Mouse (Mus musculus): ENCODE data around the gene Ggact. TPM values are rescaled to one million over a fixed set of nuclear protein-coding genes. Genes with fewer than 3 reads are reported as not detected.

Gene Ggact
- polyA plus RNA-seq, 1 experiment, result 18.1 TPM

GRCm38 (mm10) chr14:122835487-122836190, 77.9 kb downstream of the Ggact start:
- TF ChIP-seq USF1 (IDR thresholded peaks at IDR 0.05; ENCODE audit: low read depth), result no peak
- no peak for TF ChIP-seq MAX (IDR thresholded peaks at IDR 0.05)
- TF ChIP-seq FOSL1 (IDR thresholded peaks at IDR 0.05; ENCODE audit: insufficient read depth, low read length, poor library complexity, severe bottlenecking), result no peak
- Histone ChIP-seq H3K79me2 (ENCODE audit: control insufficient read depth, insufficient read depth) (no peaks in the 10 kb centered on the region), H3ac (ENCODE audit: control insufficient read depth, insufficient read length, low read depth) (no peak overlapping the region), H3K4me3 (ENCODE audit: insufficient read depth, poor library complexity, severe bottlenecking) (no peak overlapping the region), H3K36me3 (ENCODE audit: control insufficient read depth, insufficient read depth) (no peaks in the 10 kb centered on the region), H3K79me3 (ENCODE audit: low read depth) (no peaks in the 10 kb centered on the region), H3K27me3 (ENCODE audit: control insufficient read depth, insufficient read depth, insufficient read length) (no peaks in the 10 kb centered on the region)

- no peaks in the 10 kb centered on the region for H3K79me2 ChIP-seq (ENCODE audit: control insufficient read depth, insufficient read depth)
Measured at GRCm38 (mm10) chr14:122834753-122835152, 78.8 kb downstream of the Ggact start.

GRCm38 (mm10) chr14:122833666-122834065, 79.9 kb downstream of the Ggact start:
- TF ChIP-seq MYOD1 (IDR thresholded peaks at IDR 0.05; ENCODE audit: control insufficient read depth, insufficient read length, low read depth) (no peak), MAX (IDR thresholded peaks at IDR 0.05) (no peak), CEBPB (IDR thresholded peaks at IDR 0.05; ENCODE audit: low read depth) (no peak), CTCF (IDR thresholded peaks at IDR 0.05; ENCODE audit: control insufficient read depth, insufficient read depth, insufficient read length) (no peak), FOSL1 (IDR thresholded peaks at IDR 0.05; ENCODE audit: insufficient read depth, low read length, poor library complexity, severe bottlenecking) (no peak), USF1 (IDR thresholded peaks at IDR 0.05; ENCODE audit: low read depth) (no peak), MYOG (IDR thresholded peaks at IDR 0.05; ENCODE audit: control insufficient read depth, extremely low read depth, insufficient read length) (no peak)
- Histone ChIP-seq H3K79me3 (ENCODE audit: low read depth) (no peaks in the 10 kb centered on the region), H3K4me3 (ENCODE audit: insufficient read depth, poor library complexity, severe bottlenecking) (no peak overlapping the region), H3K79me2 (ENCODE audit: control insufficient read depth, insufficient read depth) (no peaks in the 10 kb centered on the region), H3K36me3 (ENCODE audit: control insufficient read depth, insufficient read depth) (no peaks in the 10 kb centered on the region), H3K27me3 (ENCODE audit: control insufficient read depth, insufficient read depth, insufficient read length) (no peaks in the 10 kb centered on the region), H3ac (ENCODE audit: control insufficient read depth, insufficient read length, low read depth) (no peak overlapping the region)

More at GRCm38 (mm10) chr14:122834753-122835152, 78.8 kb downstream of the Ggact start:
- Histone ChIP-seq H3K27me3 (ENCODE audit: control insufficient read depth, insufficient read depth, insufficient read length) (no peaks in the 10 kb centered on the region), H3K79me3 (ENCODE audit: low read depth) (no peaks in the 10 kb centered on the region), H3K36me3 (ENCODE audit: control insufficient read depth, insufficient read depth) (no peaks in the 10 kb centered on the region), H3K4me3 (ENCODE audit: insufficient read depth, poor library complexity, severe bottlenecking) (no peak overlapping the region), H3ac (ENCODE audit: control insufficient read depth, insufficient read length, low read depth) (no peak overlapping the region)
- TF ChIP-seq FOSL1 (IDR thresholded peaks at IDR 0.05; ENCODE audit: insufficient read depth, low read length, poor library complexity, severe bottlenecking) (no peak), MYOG (IDR thresholded peaks at IDR 0.05; ENCODE audit: control insufficient read depth, extremely low read depth, insufficient read length) (no peak), MYOD1 (IDR thresholded peaks at IDR 0.05; ENCODE audit: control insufficient read depth, insufficient read length, low read depth) (no peak), CTCF (IDR thresholded peaks at IDR 0.05; ENCODE audit: control insufficient read depth, insufficient read depth, insufficient read length) (no peak), CEBPB (IDR thresholded peaks at IDR 0.05; ENCODE audit: low read depth) (no peak), MAX (IDR thresholded peaks at IDR 0.05) (no peak), USF1 (IDR thresholded peaks at IDR 0.05; ENCODE audit: low read depth) (no peak)

- Histone ChIP-seq H3K4me3 (ENCODE audit: insufficient read depth, poor library complexity, severe bottlenecking) (no peak overlapping the region), H3K36me3 (ENCODE audit: control insufficient read depth, insufficient read depth) (no peaks in the 10 kb centered on the region), H3ac (ENCODE audit: control insufficient read depth, insufficient read length, low read depth) (no peak overlapping the region), H3K27me3 (ENCODE audit: control insufficient read depth, insufficient read depth, insufficient read length) (no peaks in the 10 kb centered on the region), H3K79me3 (ENCODE audit: low read depth) (no peaks in the 10 kb centered on the region), H3K79me2 (ENCODE audit: control insufficient read depth, insufficient read depth) (no peaks in the 10 kb centered on the region)
- TF ChIP-seq MYOD1 (IDR thresholded peaks at IDR 0.05; ENCODE audit: control insufficient read depth, insufficient read length, low read depth) (no peak), USF1 (IDR thresholded peaks at IDR 0.05; ENCODE audit: low read depth) (no peak)
Measured at GRCm38 (mm10) chr14:122830433-122830832, 83.1 kb downstream of the Ggact start.

- H3K79me3 ChIP-seq (ENCODE audit: low read depth), result no peaks in the 10 kb centered on the region
- H3K4me3 ChIP-seq (ENCODE audit: insufficient read depth, poor library complexity, severe bottlenecking), result no peak overlapping the region
- no peaks in the 10 kb centered on the region for H3K27me3 ChIP-seq (ENCODE audit: control insufficient read depth, insufficient read depth, insufficient read length)
- TF ChIP-seq USF1 (IDR thresholded peaks at IDR 0.05; ENCODE audit: low read depth) (no peak), MYOD1 (IDR thresholded peaks at IDR 0.05; ENCODE audit: control insufficient read depth, insufficient read length, low read depth) (no peak), CTCF (IDR thresholded peaks at IDR 0.05; ENCODE audit: control insufficient read depth, insufficient read depth, insufficient read length) (no peak), MYOG (IDR thresholded peaks at IDR 0.05; ENCODE audit: control insufficient read depth, extremely low read depth, insufficient read length) (no peak), FOSL1 (IDR thresholded peaks at IDR 0.05; ENCODE audit: insufficient read depth, low read length, poor library complexity, severe bottlenecking) (no peak), CEBPB (IDR thresholded peaks at IDR 0.05; ENCODE audit: low read depth) (no peak), MAX (IDR thresholded peaks at IDR 0.05) (no peak)
- H3K36me3 ChIP-seq (ENCODE audit: control insufficient read depth, insufficient read depth), result no peaks in the 10 kb centered on the region
- H3ac ChIP-seq (ENCODE audit: control insufficient read depth, insufficient read length, low read depth), result no peak overlapping the region
- H3K79me2 ChIP-seq (ENCODE audit: control insufficient read depth, insufficient read depth), result no peaks in the 10 kb centered on the region
Measured at GRCm38 (mm10) chr14:122825464-122825863, 88.1 kb downstream of the Ggact start.

GRCm38 (mm10) chr14:122823791-122824190, 89.8 kb downstream of the Ggact start:
- H3K27me3 ChIP-seq (ENCODE audit: control insufficient read depth, insufficient read depth, insufficient read length), result no peaks in the 10 kb centered on the region
- TF ChIP-seq MAX (IDR thresholded peaks at IDR 0.05) (no peak), MYOG (IDR thresholded peaks at IDR 0.05; ENCODE audit: control insufficient read depth, extremely low read depth, insufficient read length) (no peak), USF1 (IDR thresholded peaks at IDR 0.05; ENCODE audit: low read depth) (no peak), CTCF (IDR thresholded peaks at IDR 0.05; ENCODE audit: control insufficient read depth, insufficient read depth, insufficient read length) (no peak), CEBPB (IDR thresholded peaks at IDR 0.05; ENCODE audit: low read depth) (no peak), MYOD1 (IDR thresholded peaks at IDR 0.05; ENCODE audit: control insufficient read depth, insufficient read length, low read depth) (no peak)
- H3K36me3 ChIP-seq (ENCODE audit: control insufficient read depth, insufficient read depth), result no peaks in the 10 kb centered on the region
- no peak overlapping the region for H3ac ChIP-seq (ENCODE audit: control insufficient read depth, insufficient read length, low read depth)
- H3K79me3 ChIP-seq (ENCODE audit: low read depth), result no peaks in the 10 kb centered on the region
- no peaks in the 10 kb centered on the region for H3K79me2 ChIP-seq (ENCODE audit: control insufficient read depth, insufficient read depth)
- H3K4me3 ChIP-seq (ENCODE audit: insufficient read depth, poor library complexity, severe bottlenecking), result no peak overlapping the region
